Mouse (Mus musculus) cerebellum, adult 2 months (tissue): ENCODE measurements around the gene Arf4. TPM values are rescaled to one million over a fixed set of nuclear protein-coding genes. Genes with fewer than 3 reads are reported as not detected.

Source experiments
- DNase-seq, 2 experiments: peaks; one replicate each; pipeline ENCODE4 v3.0.0; 2021
- H3K27ac ChIP-seq: fragments of 200-500 bp; 2 replicates; pipeline ENCODE4 v1.5.1; 2012; ENCODE audit warnings: low read length, control low read depth, inconsistent platforms; ENCODE audit not compliant: insufficient read depth
- H3K27me3 ChIP-seq: fragments of 200-500 bp; 2 replicates; pipeline ENCODE4 v1.6.1; 2012; ENCODE audit warnings: inconsistent platforms, mild to moderate bottlenecking, low read length, moderate library complexity; ENCODE audit not compliant: control insufficient read depth, insufficient read depth
- H3K4me1 ChIP-seq: fragments of 200-500 bp; 2 replicates; pipeline ENCODE4 v1.6.1; 2011; ENCODE audit warnings: low read length; ENCODE audit not compliant: control insufficient read depth, insufficient read depth
- H3K4me3 ChIP-seq: fragments of 200-500 bp; replicated peaks from 2 replicates; pipeline ENCODE3; 2011; ENCODE audit warnings: mild to moderate bottlenecking, low read depth, low read length, control low read depth; ENCODE audit not compliant: insufficient read depth
- CTCF ChIP-seq: fragments of 200-500 bp; IDR thresholded peaks from 2 replicates; pipeline ENCODE4 v1.5.1; 2011; ENCODE audit warnings: low read depth, mild to moderate bottlenecking, control low read depth, low read length, moderate library complexity, borderline replicate concordance; ENCODE audit not compliant: insufficient read depth
- POLR2A ChIP-seq: fragments of 200-500 bp; IDR thresholded peaks from 2 replicates; pipeline ENCODE4 v1.6.1; 2011; ENCODE audit warnings: low read length, control low read depth, borderline replicate concordance; ENCODE audit not compliant: insufficient read depth
- WGBS: fragments of 180-500 bp; shearing (Covaris S2); methylation state at CpG from one replicate; pipeline ENCODE4 v1.1.7; 2018; 5-methylcytosine and 5-hydroxymethylcytosine counted together
- polyA plus RNA-seq: library from polyadenylated mRNA; depleted of rRNA; stranded (reverse); fragments of >200 nt; gene quantifications from 2 replicates; pipeline ENCODE4 v1.2.3, GENCODE M21; 2012

Gene Arf4
- polyA plus RNA-seq, 1 experiment: 86.2 TPM

- Histone ChIP-seq H3K4me1 (no peaks in the 10 kb centered on the region), H3K4me3 (no peak overlapping the region), H3K27ac (no peak overlapping the region), H3K27me3 (no peaks in the 10 kb centered on the region)
- 40% methylated on average over 5 of the region's 5 CpGs for WGBS
- DNase-seq: no peak
- TF ChIP-seq CTCF: no peak
- no peak for TF ChIP-seq POLR2A
Observed at GRCm38 (mm10) chr14:26645989-26646650, 8.2 kb downstream of the Arf4 start.

GRCm38 (mm10) chr14:26647811-26648210 lies 9.9 kb downstream of the Arf4 start:
- no peaks in the 10 kb centered on the region for H3K4me1 ChIP-seq
- no peak for TF ChIP-seq CTCF
- TF ChIP-seq POLR2A: no peak
- no peak overlapping the region for H3K27ac ChIP-seq
- DNase-seq: no peak
- no peak overlapping the region for H3K4me3 ChIP-seq
- WGBS: 73% methylated on average over 2 of the region's 2 CpGs
- H3K27me3 ChIP-seq: no peaks in the 10 kb centered on the region

- H3K27me3 ChIP-seq: no peaks in the 10 kb centered on the region
- no peak overlapping the region for H3K27ac ChIP-seq
- DNase-seq: no peak
- H3K4me1 ChIP-seq: no peaks in the 10 kb centered on the region
- no peak overlapping the region for H3K4me3 ChIP-seq
- TF ChIP-seq POLR2A: no peak
- no peak for TF ChIP-seq CTCF
Observed at GRCm38 (mm10) chr14:26651901-26652300, 14.0 kb downstream of the Arf4 start.

- no peak overlapping the region for H3K4me3 ChIP-seq
- no peaks in the 10 kb centered on the region for H3K27me3 ChIP-seq
- H3K27ac ChIP-seq: no peak overlapping the region
- no peak for DNase-seq
- TF ChIP-seq CTCF: no peak
- no peak for TF ChIP-seq POLR2A
- no peaks in the 10 kb centered on the region for H3K4me1 ChIP-seq
Observed at GRCm38 (mm10) chr14:26658178-26658577, 20.3 kb downstream of the Arf4 start.

DNA sequence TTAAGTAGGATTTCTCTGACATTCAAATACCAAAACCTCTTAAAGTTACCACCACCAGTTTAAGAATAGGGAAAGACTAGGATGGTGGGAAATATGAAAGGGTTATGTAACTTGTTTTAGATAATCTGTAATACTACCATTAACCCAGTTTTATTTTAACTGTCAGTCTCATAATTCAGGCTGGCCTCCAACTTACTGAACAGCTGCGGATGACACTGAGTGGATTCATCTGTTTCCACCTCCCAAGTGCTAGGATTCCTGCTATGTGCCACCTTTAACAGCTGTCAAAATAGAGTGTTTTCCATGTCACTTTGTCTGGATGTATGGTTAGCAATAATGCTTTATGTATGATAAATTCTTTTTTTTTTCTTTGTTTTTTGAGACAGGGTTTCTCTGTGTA lies 22.4 kb downstream of the Arf4 start:
- TF ChIP-seq CTCF: no peak
- no peak for TF ChIP-seq POLR2A
- Histone ChIP-seq H3K27ac (no peak overlapping the region), H3K4me1 (no peaks in the 10 kb centered on the region), H3K4me3 (no peak overlapping the region), H3K27me3 (no peaks in the 10 kb centered on the region)
- WGBS: 85% methylated on average over 1 of the region's 1 CpGs
- no peak for DNase-seq

GRCm38 (mm10) chr14:26662016-26662415 lies 24.1 kb downstream of the Arf4 start:
- 94% methylated on average over 3 of the region's 3 CpGs for WGBS
- TF ChIP-seq POLR2A (no peak), CTCF (no peak)
- Histone ChIP-seq H3K4me1 (no peaks in the 10 kb centered on the region; the same call in 1 of the 2 replicates), H3K27ac (no peak overlapping the region), H3K27me3 (no peaks in the 10 kb centered on the region), H3K4me3 (no peak overlapping the region)
- DNase-seq: no peak

DNA sequence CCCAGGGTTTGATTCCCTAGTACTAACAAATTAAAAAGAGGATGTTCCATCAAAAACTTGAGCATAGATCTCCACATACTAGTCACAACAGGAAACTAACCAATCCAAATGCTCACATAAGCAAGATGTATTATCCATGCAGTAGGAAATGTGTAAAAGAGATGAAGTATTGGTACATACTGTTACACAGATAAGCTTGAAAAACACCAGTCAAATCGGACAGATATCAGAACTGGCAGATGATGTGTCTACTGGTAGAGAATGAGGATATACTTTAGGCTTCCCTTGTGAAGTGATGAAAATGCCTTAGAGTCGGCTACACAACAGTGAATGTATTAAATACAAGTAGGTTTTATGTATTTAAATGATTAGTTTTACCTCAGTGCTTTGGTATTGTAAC lies 24.6 kb downstream of the Arf4 start:
- no peak overlapping the region for H3K4me3 ChIP-seq
- no peak overlapping the region for H3K27ac ChIP-seq
- H3K4me1 ChIP-seq: no peaks in the 10 kb centered on the region; the same call in 1 of the 2 replicates
- no peak for DNase-seq
- WGBS: 86% methylated on average over 2 of the region's 2 CpGs
- H3K27me3 ChIP-seq: no peaks in the 10 kb centered on the region
- TF ChIP-seq POLR2A (no peak), CTCF (no peak)

DNA sequence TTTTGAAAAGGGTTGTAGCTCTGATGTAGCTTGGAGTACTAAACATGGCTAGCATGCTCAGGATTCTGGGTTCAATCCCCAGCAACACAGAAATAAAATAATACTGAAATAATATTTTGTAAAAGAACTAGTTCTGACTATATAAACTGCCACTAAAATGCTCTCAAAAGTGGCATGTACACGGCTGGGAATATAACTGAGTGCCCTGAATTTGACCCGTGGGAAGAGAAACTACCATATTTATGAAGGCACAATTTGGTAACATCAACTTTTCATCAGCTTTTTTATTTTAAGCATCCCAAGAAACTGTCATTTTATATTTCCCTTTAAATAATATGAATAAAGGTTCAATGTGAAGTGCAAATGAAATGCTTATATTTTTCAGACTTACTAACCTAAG lies 26.0 kb downstream of the Arf4 start:
- Histone ChIP-seq H3K4me3 (no peak overlapping the region), H3K27ac (no peak overlapping the region), H3K27me3 (no peaks in the 10 kb centered on the region), H3K4me1 (no peaks in the 10 kb centered on the region; the same call in 1 of the 2 replicates)
- TF ChIP-seq CTCF (no peak), POLR2A (no peak)
- 85% methylated on average over 2 of the region's 2 CpGs for WGBS
- DNase-seq: no peak

GRCm38 (mm10) chr14:26667991-26668370 lies 30.1 kb downstream of the Arf4 start:
- no peak for DNase-seq
- peak overlapping the region; percentile 94 for H3K4me3 ChIP-seq
- WGBS: 27% methylated on average over 6 of the region's 6 CpGs
- no peaks in the 10 kb centered on the region; the same call in 1 of the 2 replicates for H3K4me1 ChIP-seq
- no peaks in the 10 kb centered on the region for H3K27me3 ChIP-seq
- no peak overlapping the region for H3K27ac ChIP-seq
- no peak for TF ChIP-seq POLR2A
- no peak for TF ChIP-seq CTCF
